Mouse (Mus musculus) macrophage (primary cell): ENCODE data around the gene Npr2. TPM values are rescaled to one million over a fixed set of nuclear protein-coding genes. Genes with fewer than 3 reads are reported as not detected.
"Not testable (repeated sequence)": the region's sequence is repeated elsewhere in the genome, so short reads cannot be mapped to it uniquely, and the experiment has no call there.

Experiments used
- H3K27ac ChIP-seq: fragments of 350-480 bp; formaldehyde crosslinking; 2 replicates; pipeline ENCODE4 v1.9.0; 2021
- H3K36me3 ChIP-seq: fragments of 350-480 bp; formaldehyde crosslinking; 2 replicates; pipeline ENCODE4 v1.9.0; 2021; ENCODE audit errors: inconsistent target
- H3K4me3 ChIP-seq: fragments of 350-480 bp; formaldehyde crosslinking; 2 replicates; pipeline ENCODE4 v1.9.0; 2021; ENCODE audit errors: inconsistent target
- H3K79me2 ChIP-seq: fragments of 350-480 bp; formaldehyde crosslinking; 2 replicates; pipeline ENCODE4 v1.9.0; 2021; ENCODE audit errors: inconsistent target
- WGBS: methylation state at CpG from one replicate; pipeline ENCODE4 v1.1.7; 2026; ENCODE audit warnings: inconsistent platforms; ENCODE audit not compliant: missing documents; 5-methylcytosine and 5-hydroxymethylcytosine counted together
- polyA plus RNA-seq: library from polyadenylated mRNA; stranded (reverse); fragments of 250-400 nt; gene quantifications from 3 replicates; pipeline ENCODE4 v1.2.4, GENCODE M21; 2018; ENCODE audit warnings: inconsistent platforms
- total RNA-seq, 78 experiments: library from RNA; depleted of rRNA; stranded (reverse); fragments of 250-400 nt; gene quantifications; 1 replicate in 9 of 78; 2 replicates in 24 of 78; 3 replicates in 43 of 78; 4 replicates in 2 of 78; pipeline ENCODE4 v1.2.4; 2018; ENCODE audit warnings: inconsistent platforms in 56 of 78

Npr2 gene
- 1 to 10 TPM in 3 of 26 experiments, under 1 TPM in 1, not detected in 22; 0.21 to 5.8 (median 1.2) TPM for total RNA-seq (2018; cell fraction: chromatin; rRNA removed)
- under 1 TPM in 3 of 26 experiments, not detected in 23; 0.04 to 0.14 (median 0.09) TPM for total RNA-seq (2018; cell fraction: cytosol; rRNA removed)
- total RNA-seq (2018; cell fraction: nucleus; rRNA removed) = 1 to 10 TPM in 1 of 26 experiments, not detected in 25; 2.1 TPM
- not detected in 3 replicates for polyA plus RNA-seq

- 4% methylated on average over 65 of the region's 70 CpGs for WGBS
- H3K27ac ChIP-seq = no peak within 1 kb of the TSS
- H3K79me2 ChIP-seq = no peaks in the 10 kb centered on the region
- no peak within 1 kb of the TSS for H3K4me3 ChIP-seq
- no peaks in the 10 kb centered on the region for H3K36me3 ChIP-seq
These were observed at the start of gene Npr2 for GRCm38 (mm10) chr4:43631046-43631955. Gene Npr2, plus strand, starts transcription at chr4:43631935.

- no peak overlapping the region for H3K27ac ChIP-seq
- peaks cover 12% of the 10 kb centered on the region; the same call in 1 of the 2 replicates for H3K79me2 ChIP-seq
- peaks cover 30% of the 10 kb centered on the region for H3K36me3 ChIP-seq
- WGBS = 54% methylated on average over 5 of the region's 5 CpGs
- no peak overlapping the region for H3K4me3 ChIP-seq
These were observed 49.5 kb upstream of the Npr2 start for GRCm38 (mm10) chr4:43582241-43582640.

GRCm38 (mm10) chr4:43583421-43583820 lies 48.3 kb upstream of the Npr2 start:
- H3K4me3 ChIP-seq = no peak overlapping the region
- peaks cover 30% of the 10 kb centered on the region for H3K36me3 ChIP-seq
- WGBS = 77% methylated on average over 7 of the region's 7 CpGs
- no peak overlapping the region for H3K27ac ChIP-seq
- H3K79me2 ChIP-seq = peaks cover 6% of the 10 kb centered on the region; the same call in 1 of the 2 replicates

- Histone ChIP-seq H3K79me2 (no peaks in the 10 kb centered on the region; the same call in 1 of the 2 replicates), H3K27ac (no peak within 1 kb of the TSS), H3K36me3 (peaks cover 30% of the 10 kb centered on the region), H3K4me3 (no peak within 1 kb of the TSS)
- WGBS = 92% methylated on average over 12 of the region's 12 CpGs
These were observed 47.0 kb upstream of the Npr2 start, which contains the start of gene Msmp for GRCm38 (mm10) chr4:43584444-43585416. Gene Msmp, minus strand, starts transcription at chr4:43584494.

- Histone ChIP-seq H3K36me3 (peaks cover 30% of the 10 kb centered on the region), H3K79me2 (no peaks in the 10 kb centered on the region), H3K27ac (no peak overlapping the region), H3K4me3 (no peak overlapping the region)
- 92% methylated on average over 10 of the region's 10 CpGs for WGBS
These were observed 46.1 kb upstream of the Npr2 start for GRCm38 (mm10) chr4:43585682-43586081.

- H3K27ac ChIP-seq = no peak overlapping the region
- H3K36me3 ChIP-seq = peaks cover 27% of the 10 kb centered on the region
- WGBS = 30% methylated on average over 8 of the region's 8 CpGs
- H3K4me3 ChIP-seq = no peak overlapping the region
- no peaks in the 10 kb centered on the region for H3K79me2 ChIP-seq
These were observed 45.3 kb upstream of the Npr2 start for GRCm38 (mm10) chr4:43586411-43586810.

- Histone ChIP-seq H3K36me3 (peaks cover 14% of the 10 kb centered on the region), H3K27ac (no peak overlapping the region), H3K4me3 (no peak overlapping the region), H3K79me2 (no peaks in the 10 kb centered on the region)
- 39% methylated on average over 7 of the region's 7 CpGs for WGBS
These were observed 44.1 kb upstream of the Npr2 start for GRCm38 (mm10) chr4:43587681-43588080.

- no peaks in the 10 kb centered on the region for H3K36me3 ChIP-seq
- 31% methylated on average over 5 of the region's 5 CpGs for WGBS
- H3K27ac ChIP-seq = no peak overlapping the region
- no peaks in the 10 kb centered on the region for H3K79me2 ChIP-seq
- no peak overlapping the region for H3K4me3 ChIP-seq
These were observed 40.2 kb upstream of the Npr2 start for GRCm38 (mm10) chr4:43591543-43591942.

GRCm38 (mm10) chr4:43591961-43592360 lies 39.8 kb upstream of the Npr2 start:
- no peak overlapping the region for H3K27ac ChIP-seq
- 88% methylated on average over 3 of the region's 3 CpGs for WGBS
- H3K4me3 ChIP-seq = no peak overlapping the region
- H3K36me3 ChIP-seq = no peaks in the 10 kb centered on the region
- H3K79me2 ChIP-seq = no peaks in the 10 kb centered on the region

GRCm38 (mm10) chr4:43593453-43593852 lies 38.3 kb upstream of the Npr2 start:
- H3K79me2 ChIP-seq = no peaks in the 10 kb centered on the region
- H3K4me3 ChIP-seq = no peak overlapping the region
- 44% methylated on average over 3 of the region's 3 CpGs for WGBS
- H3K36me3 ChIP-seq = no peaks in the 10 kb centered on the region
- no peak overlapping the region for H3K27ac ChIP-seq

GRCm38 (mm10) chr4:43596597-43596996 lies 35.1 kb upstream of the Npr2 start:
- 100% methylated on average over 2 of the region's 2 CpGs for WGBS
- not testable (repeated sequence) for H3K36me3 ChIP-seq, H3K27ac ChIP-seq, H3K79me2 ChIP-seq, H3K4me3 ChIP-seq

GRCm38 (mm10) chr4:43598200-43598599 lies 33.5 kb upstream of the Npr2 start:
- no peaks in the 10 kb centered on the region for H3K79me2 ChIP-seq
- no peaks in the 10 kb centered on the region for H3K36me3 ChIP-seq
- H3K27ac ChIP-seq = no peak overlapping the region
- no peak overlapping the region for H3K4me3 ChIP-seq
- 74% methylated on average over 4 of the region's 4 CpGs for WGBS

GRCm38 (mm10) chr4:43598650-43599380 lies 32.9 kb upstream of the Npr2 start:
- H3K27ac ChIP-seq = no peak overlapping the region
- no peak overlapping the region for H3K4me3 ChIP-seq
- WGBS = 93% methylated on average over 7 of the region's 7 CpGs

More at GRCm38 (mm10) chr4:43598650-43599380, 32.9 kb upstream of the Npr2 start:
- Histone ChIP-seq H3K79me2 (no peaks in the 10 kb centered on the region), H3K36me3 (no peaks in the 10 kb centered on the region)
